Mouse (Mus musculus) forebrain, embryonic 13.5 days (tissue): Measurements from ENCODE around the gene Tppp. TPM values are rescaled to one million over a fixed set of nuclear protein-coding genes. Genes with fewer than 3 reads are reported as not detected.

Experiments
- ATAC-seq: fragments of 200-750 bp; cut with Nextera tagmentation; 2 replicates; pipeline ENCODE4 v1.8.0; 2017
- H3K27ac ChIP-seq: fragments of 300-500 bp; sonication (generic); 2 replicates; pipeline ENCODE4 v1.5.1; 2015; ENCODE audit warnings: inconsistent platforms, mild to moderate bottlenecking, moderate library complexity
- H3K27me3 ChIP-seq: fragments of 300-500 bp; sonication (generic); 2 replicates; pipeline ENCODE4 v1.6.1; 2015; ENCODE audit warnings: mild to moderate bottlenecking, inconsistent platforms
- H3K36me3 ChIP-seq: fragments of 300-500 bp; sonication (generic); 2 replicates; pipeline ENCODE4 v1.6.1; 2015; ENCODE audit warnings: mild to moderate bottlenecking, inconsistent platforms; ENCODE audit not compliant: poor library complexity, severe bottlenecking
- H3K4me1 ChIP-seq: fragments of 300-500 bp; sonication (generic); 2 replicates; pipeline ENCODE4 v1.6.1; 2015; ENCODE audit warnings: inconsistent platforms
- H3K4me2 ChIP-seq: fragments of 300-500 bp; sonication (generic); 2 replicates; pipeline ENCODE4 v1.6.1; 2015; ENCODE audit warnings: inconsistent platforms, mild to moderate bottlenecking, moderate library complexity
- H3K4me3 ChIP-seq: fragments of 300-500 bp; sonication (generic); 2 replicates; pipeline ENCODE4 v1.5.1; 2015; ENCODE audit warnings: mild to moderate bottlenecking, inconsistent platforms
- H3K9ac ChIP-seq: fragments of 300-500 bp; sonication (generic); 2 replicates; pipeline ENCODE4 v1.6.1; 2015; ENCODE audit warnings: mild to moderate bottlenecking, inconsistent platforms
- H3K9me3 ChIP-seq: fragments of 300-500 bp; sonication (generic); replicated peaks from 2 replicates; pipeline ENCODE4 v1.6.1; 2016; ENCODE audit warnings: inconsistent platforms
- WGBS: fragments of 180-500 bp; shearing (Covaris S2); methylation state at CpG from one replicate; pipeline ENCODE4 v1.1.7; 2015; 5-methylcytosine and 5-hydroxymethylcytosine counted together
- polyA plus RNA-seq: library from polyadenylated mRNA; unstranded; fragments of >200 nt; fragmentation: Nextera tagmentation; extraction: Ambion mirVana; gene quantifications from 2 replicates; pipeline ENCODE4 v1.2.1, GENCODE M21; 2015

The Tppp gene
- polyA plus RNA-seq, 1 experiment from 2014 or later: 3.7 TPM

GRCm38 (mm10) chr13:74029013-74029412, 19.8 kb downstream of the Tppp start:
- 91% methylated on average over 2 of the region's 2 CpGs for WGBS
- ATAC-seq: no peak

GRCm38 (mm10) chr13:74030691-74031090, 21.5 kb downstream of the Tppp start:
- Histone ChIP-seq H3K27me3 (no peaks in the 10 kb centered on the region), H3K36me3 (peaks cover 26% of the 10 kb centered on the region), H3K4me3 (no peak overlapping the region), H3K4me1 (peaks cover under 1% of the 10 kb centered on the region; the same call in 1 of the 2 replicates), H3K4me2 (no peak overlapping the region), H3K9ac (no peak overlapping the region), H3K27ac (no peak overlapping the region), H3K9me3 (no peaks in the 10 kb centered on the region)
- no peak for ATAC-seq
- 91% methylated on average over 7 of the region's 7 CpGs for WGBS

More at GRCm38 (mm10) chr13:74029013-74029412, 19.8 kb downstream of the Tppp start:
- Histone ChIP-seq H3K36me3 (peaks cover 23% of the 10 kb centered on the region), H3K4me3 (no peak overlapping the region), H3K9ac (no peak overlapping the region), H3K4me1 (peaks cover 9% of the 10 kb centered on the region), H3K27me3 (no peaks in the 10 kb centered on the region), H3K9me3 (no peaks in the 10 kb centered on the region), H3K27ac (no peak overlapping the region), H3K4me2 (no peak overlapping the region)

DNA sequence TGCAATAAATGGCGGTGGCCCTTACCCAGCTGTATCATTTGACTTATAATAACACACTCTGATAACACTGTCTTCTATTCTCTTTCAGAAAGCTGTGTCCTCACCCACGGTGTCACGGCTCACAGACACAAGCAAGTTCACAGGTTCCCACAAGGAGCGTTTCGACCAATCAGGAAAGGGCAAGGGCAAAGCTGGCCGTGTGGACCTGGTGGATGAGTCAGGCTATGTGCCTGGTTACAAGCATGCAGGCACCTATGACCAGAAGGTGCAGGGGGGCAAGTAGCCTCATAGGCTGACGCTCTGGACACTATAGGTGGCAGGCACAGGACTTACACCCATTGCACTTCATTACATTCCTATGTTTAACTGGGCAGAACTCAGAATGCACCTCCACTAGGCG, 21.9 kb downstream of the Tppp start:
- no peak for ATAC-seq
- Histone ChIP-seq H3K36me3 (peaks cover 28% of the 10 kb centered on the region), H3K9ac (no peak overlapping the region), H3K4me2 (no peak overlapping the region), H3K27me3 (no peaks in the 10 kb centered on the region), H3K4me3 (no peak overlapping the region), H3K27ac (no peak overlapping the region), H3K9me3 (no peaks in the 10 kb centered on the region), H3K4me1 (no peaks in the 10 kb centered on the region)
- 82% methylated on average over 8 of the region's 8 CpGs for WGBS

DNA sequence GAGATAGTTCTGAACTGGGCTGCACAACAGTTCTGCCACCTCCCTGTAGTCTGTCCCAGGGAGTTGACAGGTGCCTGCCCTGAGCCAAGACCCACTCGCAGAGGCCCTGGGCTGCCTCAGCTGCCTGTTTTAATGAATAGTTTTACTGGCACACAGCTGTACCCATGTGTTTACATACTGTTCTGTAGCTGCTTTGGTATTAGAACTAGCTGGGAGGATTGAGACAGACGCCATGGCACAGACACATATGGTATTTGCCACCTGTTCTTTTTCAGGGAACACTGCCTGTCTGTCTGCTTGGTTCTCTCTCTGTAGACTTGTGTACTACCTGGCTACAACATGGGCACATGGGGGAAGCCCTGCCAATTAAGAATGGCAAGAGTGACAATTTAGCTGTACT, 25.5 kb downstream of the Tppp start:
- WGBS: 73% methylated on average over 2 of the region's 2 CpGs
- peak; percentile 70 for ATAC-seq
- no peak overlapping the region for H3K4me2 ChIP-seq
- no peak overlapping the region for H3K27ac ChIP-seq
- H3K27me3 ChIP-seq: no peaks in the 10 kb centered on the region
- H3K36me3 ChIP-seq: peaks cover 45% of the 10 kb centered on the region
- H3K9ac ChIP-seq: no peak overlapping the region
- H3K4me3 ChIP-seq: no peak overlapping the region
- H3K9me3 ChIP-seq: no peaks in the 10 kb centered on the region
- H3K4me1 ChIP-seq: no peaks in the 10 kb centered on the region

DNA sequence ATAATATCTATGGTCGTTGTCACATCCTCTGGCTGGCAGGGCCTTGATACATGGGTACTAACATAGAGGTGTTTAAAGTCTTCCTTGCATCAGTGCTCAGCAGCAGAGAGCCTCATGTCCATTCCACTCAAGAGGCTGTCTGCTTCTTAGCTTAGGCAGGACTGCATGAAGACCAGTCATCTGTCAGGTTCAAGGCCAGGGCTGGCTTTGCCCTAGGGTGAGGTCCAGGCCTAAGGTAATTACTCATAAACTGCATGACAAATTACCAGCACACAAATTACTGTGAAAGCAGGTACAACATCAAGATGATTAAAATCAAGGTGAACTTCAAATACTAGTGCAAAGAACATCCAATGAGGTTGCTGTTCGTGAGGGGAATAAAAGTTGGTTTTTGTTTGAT, 26.6 kb downstream of the Tppp start:
- Histone ChIP-seq H3K9ac (no peak overlapping the region), H3K4me1 (no peaks in the 10 kb centered on the region), H3K27me3 (no peaks in the 10 kb centered on the region), H3K4me2 (no peak overlapping the region), H3K27ac (no peak overlapping the region), H3K4me3 (no peak overlapping the region), H3K9me3 (no peaks in the 10 kb centered on the region), H3K36me3 (peaks cover 52% of the 10 kb centered on the region)
- 91% methylated on average over 2 of the region's 2 CpGs for WGBS
- ATAC-seq: no peak

DNA sequence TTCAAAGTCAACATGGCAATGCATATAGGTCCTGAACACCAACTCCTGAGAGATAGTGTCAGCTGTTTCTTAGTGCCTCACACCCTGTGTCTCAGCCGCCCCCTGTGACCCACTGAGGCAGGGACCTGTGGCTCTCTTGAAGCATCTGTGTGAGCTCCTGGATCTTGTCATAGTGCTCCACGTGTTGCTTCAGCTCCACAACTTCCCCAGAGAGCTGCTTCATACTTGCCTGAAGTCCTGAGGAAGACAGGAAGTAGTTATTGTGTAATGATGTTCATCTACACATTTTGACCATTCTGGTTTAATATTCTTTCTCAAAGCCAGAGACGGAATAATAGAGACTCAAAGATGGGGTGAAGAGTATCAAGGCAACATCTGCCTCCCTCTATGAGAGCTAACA, 30.7 kb downstream of the Tppp start:
- no peak for ATAC-seq
- Histone ChIP-seq H3K27ac (no peak overlapping the region), H3K27me3 (no peaks in the 10 kb centered on the region), H3K4me3 (no peak overlapping the region), H3K4me1 (no peaks in the 10 kb centered on the region), H3K9me3 (no peaks in the 10 kb centered on the region), H3K4me2 (no peak overlapping the region), H3K36me3 (peaks cover 66% of the 10 kb centered on the region), H3K9ac (no peak overlapping the region)
- WGBS: 87% methylated on average over 3 of the region's 3 CpGs

GRCm38 (mm10) chr13:74056194-74056593, 47.0 kb downstream of the Tppp start:
- Histone ChIP-seq H3K27me3 (no peaks in the 10 kb centered on the region), H3K27ac (no peak overlapping the region), H3K4me2 (no peak overlapping the region), H3K9ac (no peak overlapping the region), H3K4me3 (no peak overlapping the region), H3K9me3 (no peaks in the 10 kb centered on the region), H3K36me3 (peaks cover 28% of the 10 kb centered on the region), H3K4me1 (peaks cover 4% of the 10 kb centered on the region; the same call in 1 of the 2 replicates)
- 80% methylated on average over 1 of the region's 1 CpGs for WGBS
- ATAC-seq: no peak

DNA sequence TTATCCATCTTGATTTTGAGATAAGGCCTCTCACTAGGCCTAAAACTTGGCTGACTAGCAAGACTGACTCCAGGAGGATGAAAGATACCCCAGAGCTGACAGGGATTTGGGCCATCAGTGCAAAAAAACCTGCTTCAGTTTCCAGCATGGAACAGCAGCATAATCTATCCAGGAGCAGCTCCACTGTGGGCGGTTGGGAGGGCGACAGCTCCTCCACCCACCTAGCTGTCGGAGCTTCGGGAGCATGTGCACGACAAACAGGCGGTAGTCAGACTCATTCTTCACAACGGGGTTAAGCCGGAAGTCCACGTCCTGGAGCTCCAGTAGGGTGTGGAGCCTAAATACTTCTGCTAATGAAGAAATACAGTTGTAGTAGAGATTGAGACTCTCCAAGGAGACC, 48.9 kb downstream of the Tppp start:
- Histone ChIP-seq H3K27me3 (no peaks in the 10 kb centered on the region), H3K4me1 (peaks cover 7% of the 10 kb centered on the region; the same call in 1 of the 2 replicates), H3K36me3 (peaks cover 26% of the 10 kb centered on the region), H3K27ac (no peak overlapping the region), H3K9ac (no peak overlapping the region), H3K4me3 (no peak overlapping the region), H3K4me2 (no peak overlapping the region), H3K9me3 (no peaks in the 10 kb centered on the region)
- no peak for ATAC-seq
- WGBS: 93% methylated on average over 9 of the region's 9 CpGs

DNA sequence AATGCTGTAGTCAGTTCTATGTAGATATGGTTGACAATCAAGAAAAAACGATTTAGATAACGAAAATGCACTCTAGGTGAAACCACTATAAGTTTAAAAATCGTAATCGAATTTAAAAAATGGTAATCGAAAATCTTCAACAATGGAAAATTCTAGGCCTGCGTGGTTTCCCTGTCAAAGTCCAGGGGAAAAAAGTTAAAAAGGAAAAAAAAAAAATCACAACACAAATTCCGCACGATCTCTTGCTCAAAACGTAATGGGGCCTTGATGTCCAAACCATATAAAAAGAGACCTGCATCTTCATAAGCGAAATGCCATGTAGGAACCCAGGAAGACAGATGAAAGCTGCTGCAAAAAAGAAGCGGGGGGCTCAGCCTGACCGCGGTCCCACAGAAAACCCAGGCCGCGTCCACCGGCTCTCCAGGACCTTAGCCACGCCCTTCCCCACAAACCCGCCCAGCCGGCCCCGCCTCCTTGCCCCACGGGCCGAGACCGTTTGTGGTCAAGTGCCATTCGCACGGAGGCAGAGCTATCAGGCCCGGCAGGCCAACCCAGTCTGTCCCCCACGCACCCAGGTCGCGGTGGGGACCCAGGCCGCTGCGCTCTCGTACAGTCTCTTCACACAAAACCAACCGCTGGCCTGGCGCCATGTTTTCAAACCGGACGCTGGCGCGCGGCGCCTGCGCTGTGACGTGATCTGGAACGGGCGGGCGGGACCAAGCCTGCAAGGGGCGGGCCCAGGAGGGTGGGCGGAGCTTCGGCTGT, 52.6 kb downstream of the Tppp start, which contains the start of gene Cep72:
Gene Cep72, minus strand, starts transcription at position 687 of the 765 bp plus-strand sequence.
- Histone ChIP-seq H3K9ac (peak within 1 kb of the TSS; percentile 82), H3K4me2 (peak within 1 kb of the TSS; percentile 57), H3K27me3 (no peaks in the 10 kb centered on the region), H3K4me1 (peaks cover 7% of the 10 kb centered on the region; the same call in 1 of the 2 replicates), H3K36me3 (peaks cover 14% of the 10 kb centered on the region), H3K9me3 (no peaks in the 10 kb centered on the region), H3K4me3 (peak within 1 kb of the TSS; percentile 84), H3K27ac (peak within 1 kb of the TSS; percentile 73; the same call in 1 of the 2 replicates)
- 3% methylated on average over 47 of the region's 48 CpGs for WGBS
- ATAC-seq: peak; percentile 97; the same call in 1 of the 2 replicates

DNA sequence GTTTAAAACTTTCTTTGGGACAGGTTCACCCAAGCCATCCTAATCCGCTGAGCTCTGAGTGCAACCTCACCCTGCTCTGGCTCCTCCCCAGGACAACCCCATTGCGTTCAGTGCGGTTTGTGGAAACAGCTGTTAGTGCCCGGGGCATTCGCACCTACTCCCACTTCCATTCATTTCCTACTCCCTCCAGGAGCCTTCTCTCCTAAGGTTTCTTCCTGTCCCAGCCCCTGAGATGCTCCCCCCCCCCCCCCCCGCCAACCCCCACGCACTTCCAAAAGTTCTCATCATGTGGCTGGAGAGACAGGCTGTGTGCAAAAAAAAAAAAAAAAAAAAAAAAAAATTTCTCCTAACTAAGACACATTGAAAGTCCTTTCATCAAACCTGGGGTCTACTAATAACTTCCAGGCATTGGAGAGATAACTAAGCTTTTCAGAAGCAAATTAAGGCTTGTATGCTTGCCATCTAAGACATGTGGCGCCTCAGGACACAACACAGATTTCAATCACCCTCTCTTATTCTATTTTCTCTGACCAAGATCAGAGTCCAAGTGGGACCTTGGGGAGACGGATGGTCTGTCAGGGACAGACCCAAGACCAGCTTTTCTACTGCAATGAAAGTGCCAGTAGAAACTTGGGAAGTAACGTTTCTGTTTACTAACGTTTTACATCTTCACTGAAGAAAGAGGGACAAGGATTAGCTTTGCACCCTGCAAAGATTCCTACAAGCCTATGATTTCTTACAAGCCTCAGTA, 53.3 kb downstream of the Tppp start:
- H3K9ac ChIP-seq: peak overlapping the region; percentile 82; the same call in 1 of the 2 replicates
- H3K4me2 ChIP-seq: peak overlapping the region; percentile 57
- 34% methylated on average over 10 of the region's 11 CpGs for WGBS
- no peak; the same call in 1 of the 2 replicates for ATAC-seq
- peaks cover 7% of the 10 kb centered on the region; the same call in 1 of the 2 replicates for H3K4me1 ChIP-seq
- peaks cover 6% of the 10 kb centered on the region for H3K36me3 ChIP-seq
- H3K27ac ChIP-seq: no peak overlapping the region
- no peaks in the 10 kb centered on the region for H3K27me3 ChIP-seq
- no peaks in the 10 kb centered on the region for H3K9me3 ChIP-seq
- peak overlapping the region; percentile 84 for H3K4me3 ChIP-seq

DNA sequence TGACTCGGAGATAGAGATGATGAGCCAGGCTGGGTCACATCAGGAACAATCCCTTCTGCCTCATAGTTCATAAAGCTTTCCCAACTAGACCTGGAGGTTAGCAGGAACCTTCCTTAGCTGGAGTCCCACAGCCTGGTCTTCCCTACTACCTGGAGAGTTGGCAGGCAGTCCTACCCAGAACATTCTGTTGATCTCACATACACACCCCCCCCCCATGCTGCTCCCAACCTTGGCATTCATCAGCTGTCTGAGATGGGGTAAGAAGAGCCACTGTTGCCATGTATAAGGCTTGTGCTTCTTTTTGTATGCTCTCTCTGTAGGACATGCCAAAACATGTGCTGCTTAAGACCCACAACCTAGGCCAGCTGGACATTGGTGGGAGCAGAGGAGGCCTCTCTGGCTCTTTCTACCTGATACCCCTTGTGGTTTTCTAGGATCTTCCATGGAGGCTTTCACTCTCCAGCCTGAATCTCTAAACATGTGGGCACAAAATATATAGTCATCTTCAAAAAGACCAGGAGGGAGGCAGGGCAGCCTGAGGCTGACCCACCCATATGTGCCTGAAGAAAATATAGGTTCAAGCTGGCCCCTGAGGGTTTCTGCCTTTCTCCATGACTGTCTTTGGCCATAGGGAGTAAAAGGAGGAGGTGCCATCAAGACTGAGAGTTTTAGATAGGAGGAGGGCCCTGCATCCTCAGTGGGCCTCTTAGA, 54.3 kb downstream of the Tppp start:
- H3K4me1 ChIP-seq: peaks cover 7% of the 10 kb centered on the region; the same call in 1 of the 2 replicates
- H3K27me3 ChIP-seq: no peaks in the 10 kb centered on the region
- ATAC-seq: no peak
- no peaks in the 10 kb centered on the region for H3K36me3 ChIP-seq
- H3K27ac ChIP-seq: no peak overlapping the region
- H3K4me2 ChIP-seq: no peak overlapping the region
- WGBS: 83% methylated on average over 1 of the region's 1 CpGs
- H3K4me3 ChIP-seq: no peak overlapping the region
- no peak overlapping the region for H3K9ac ChIP-seq
- no peaks in the 10 kb centered on the region for H3K9me3 ChIP-seq

DNA sequence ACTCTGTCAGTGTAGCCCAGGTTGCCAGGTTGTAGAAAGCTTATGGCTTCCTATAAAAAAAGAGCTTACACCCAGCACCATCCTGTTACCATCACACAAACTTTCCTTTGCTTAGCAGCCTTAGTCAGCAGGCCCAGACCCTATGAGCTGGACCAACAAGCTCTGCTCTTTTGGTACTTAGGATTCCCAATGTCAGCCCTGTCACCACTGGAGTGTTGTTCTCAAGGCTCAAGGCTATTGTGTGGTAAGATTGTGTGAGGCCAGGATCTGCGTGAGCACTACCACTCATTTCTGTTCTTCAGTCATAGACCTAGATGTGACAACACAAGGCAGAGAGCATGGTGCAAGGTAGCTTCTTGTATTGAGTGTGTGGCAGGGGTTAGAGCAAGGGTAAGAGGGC, 57.4 kb downstream of the Tppp start:
- no peak overlapping the region for H3K4me3 ChIP-seq
- no peak overlapping the region for H3K27ac ChIP-seq
- H3K27me3 ChIP-seq: no peaks in the 10 kb centered on the region
- H3K9ac ChIP-seq: no peak overlapping the region
- WGBS: 85% methylated on average over 1 of the region's 1 CpGs
- H3K4me2 ChIP-seq: no peak overlapping the region
- no peaks in the 10 kb centered on the region for H3K36me3 ChIP-seq
- no peak for ATAC-seq
- no peaks in the 10 kb centered on the region for H3K4me1 ChIP-seq
- no peaks in the 10 kb centered on the region for H3K9me3 ChIP-seq
